In the genomic region with DNA sequence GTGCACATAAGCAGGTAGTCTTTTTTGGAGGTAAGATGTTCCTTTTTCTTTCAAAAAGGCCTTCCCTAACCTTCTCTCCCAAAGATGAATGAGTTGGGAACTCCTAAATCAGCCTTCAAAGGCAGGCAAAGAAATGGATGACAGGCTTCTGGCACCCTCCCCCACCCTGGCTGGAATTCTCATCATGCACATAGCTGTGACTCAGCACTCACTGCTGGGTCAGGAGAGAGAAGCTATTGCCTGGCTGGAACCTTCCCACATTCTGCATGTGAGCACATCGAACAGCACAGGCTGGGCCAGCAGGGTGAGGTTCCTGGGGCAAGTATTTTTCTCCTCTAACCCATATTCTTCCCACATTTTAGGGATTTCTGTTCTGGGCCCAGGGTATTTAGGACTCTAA, we compare ENCODE assay signal across 9 mouse cellular contexts. TPM values are rescaled to one million over a fixed set of nuclear protein-coding genes. Genes with fewer than 3 reads are reported as not detected.
DNase-seq lines count a peak whose midpoint lies in the region; ATAC-seq and TF ChIP-seq lines count a peak whose summit lies in the region.
"Had no signal": no experiment of that assay in that cellular context is flagged by ENCODE, and none has a peak within 500 bp of the region (broad histone marks: within the 10 kb centered on the region; RNA-seq: fewer than 3 reads in every experiment).

No protein-coding gene starts in this region.

- H3K36me3 ChIP-seq in hindbrain, embryonic 15.5 days = peaks cover 3% of the 10 kb centered on the region
- H3K36me3 ChIP-seq in hindbrain, embryonic 14.5 days (replicated peaks; ENCODE audit: control insufficient read depth, insufficient read depth) = no peaks in the 10 kb centered on the region
- peaks cover 2 to 13% of the 10 kb centered on the region in 2 experiments; a peak in 2 of 4 replicates for H3K36me3 ChIP-seq in MEL (ENCODE audit: control insufficient read depth in 1 of 2, insufficient read depth in 2 of 2, low read length in 2 of 2)
- no peaks in the 10 kb centered on the region for H3K36me3 ChIP-seq in liver, embryonic 13.5 days
- H3K36me3 ChIP-seq: liver, embryonic 15.5 days had no signal

- H3K4me2 ChIP-seq in hindbrain, embryonic 15.5 days = no peak overlapping the region
- H3K4me2 ChIP-seq in hindbrain, embryonic 14.5 days (replicated peaks) = no peak overlapping the region
- no peak overlapping the region for H3K4me2 ChIP-seq in liver, embryonic 13.5 days
- H3K4me2 ChIP-seq: liver, embryonic 15.5 days had no signal

- no peaks in the 10 kb centered on the region for H3K9me3 ChIP-seq in hindbrain, embryonic 15.5 days
- H3K9me3 ChIP-seq in hindbrain, embryonic 14.5 days (ENCODE audit: control insufficient read depth, low read length) = no peaks in the 10 kb centered on the region
- H3K9me3 ChIP-seq in MEL (replicated peaks; ENCODE audit: insufficient read depth, low read length) = no peaks in the 10 kb centered on the region
- H3K9me3 ChIP-seq in liver, embryonic 13.5 days (replicated peaks) = no peaks in the 10 kb centered on the region
- H3K9me3 ChIP-seq: liver, embryonic 15.5 days had no signal

- no peak overlapping the region for H3K4me3 ChIP-seq in hindbrain, embryonic 15.5 days
- H3K4me3 ChIP-seq in hindbrain, embryonic 14.5 days (replicated peaks; ENCODE audit: low read length) = no peak overlapping the region
- H3K4me3 ChIP-seq in MEL (ENCODE audit: control insufficient read depth in 1 of 2, insufficient read depth in 1 of 2, low read depth in 2 of 2, low read length in 2 of 2) = no peak overlapping the region
- no peak overlapping the region for H3K4me3 ChIP-seq in liver, embryonic 13.5 days (replicated peaks)
- H3K4me3 ChIP-seq: liver, embryonic 15.5 days had no signal

- TF ChIP-seq CTCF in MEL (IDR thresholded peaks at IDR 0.05 in 2 of 3, conservative IDR thresholded peaks at IDR 0.05 in 1 of 3; ENCODE audit: control insufficient read depth in 1 of 3, insufficient read depth in 1 of 3, low read depth in 2 of 3, low read length in 3 of 3, poor library complexity in 1 of 3, severe bottlenecking in 1 of 3) = no peak

- no peak for DNase-seq in hindbrain, embryonic 14.5 days (ENCODE audit: low spot score)
- no peak for DNase-seq in MEL (ENCODE audit: low read depth, low spot score)
- peak; percentile 15 for DNase-seq in c-Kit-negative CD71-positive TER-119-positive erythroid progenitor cells, embryonic 14.5 days (ENCODE audit: low read depth, low spot score)
- peak; percentile 47 to 56 for DNase-seq in heart, postnatal 10 days
- DNase-seq in liver, embryonic 13.5 days = no peak
- DNase-seq in thymus, postnatal 0 days (ENCODE audit: low spot score) = no peak

- H3K27me3 ChIP-seq in hindbrain, embryonic 15.5 days = no peaks in the 10 kb centered on the region
- no peaks in the 10 kb centered on the region for H3K27me3 ChIP-seq in hindbrain, embryonic 14.5 days (ENCODE audit: control insufficient read depth, insufficient read depth, low read length)
- H3K27me3 ChIP-seq in MEL (ENCODE audit: control insufficient read depth in 1 of 2, insufficient read depth in 2 of 2, low read length in 2 of 2) = no peaks in the 10 kb centered on the region
- H3K27me3 ChIP-seq in liver, embryonic 13.5 days = no peaks in the 10 kb centered on the region
- H3K27me3 ChIP-seq: liver, embryonic 15.5 days had no signal

- H3K9ac ChIP-seq in hindbrain, embryonic 15.5 days = no peak overlapping the region
- no peak overlapping the region for H3K9ac ChIP-seq in hindbrain, embryonic 14.5 days
- H3K9ac ChIP-seq in MEL (ENCODE audit: control insufficient read depth, low read depth, low read length, poor library complexity, severe bottlenecking) = no peak overlapping the region
- H3K9ac ChIP-seq in liver, embryonic 13.5 days = no peak overlapping the region
- H3K9ac ChIP-seq: liver, embryonic 15.5 days had no signal

- H3K4me1 ChIP-seq in hindbrain, embryonic 15.5 days (replicated peaks) = no peaks in the 10 kb centered on the region
- no peaks in the 10 kb centered on the region for H3K4me1 ChIP-seq in hindbrain, embryonic 14.5 days (replicated peaks; ENCODE audit: control insufficient read depth, insufficient read depth, low read length)
- peaks cover 13 to 15% of the 10 kb centered on the region in 2 experiments; a peak in 3 of 4 replicates for H3K4me1 ChIP-seq in MEL (ENCODE audit: control insufficient read depth in 1 of 2, insufficient read depth in 2 of 2, low read length in 2 of 2)
- H3K4me1 ChIP-seq in liver, embryonic 13.5 days (replicated peaks) = peaks cover 21% of the 10 kb centered on the region

- WGBS in hindbrain, embryonic 15.5 days = 57% methylated on average over 1 of the region's 1 CpGs
- 68% methylated on average over 1 of the region's 1 CpGs for WGBS in hindbrain, embryonic 14.5 days
- WGBS in liver, embryonic 13.5 days (ENCODE audit: insufficient replicate concordance) = 59% methylated on average over 1 of the region's 1 CpGs

- ATAC-seq in hindbrain, embryonic 15.5 days (ENCODE audit: low FRiP score, low read depth) = 0 out of 2 replicates have a peak, but pooled peaks have one; percentile 45
- ATAC-seq in hindbrain, embryonic 14.5 days (ENCODE audit: low FRiP score) = no peak
- peak; percentile 75 for ATAC-seq in liver, embryonic 13.5 days (ENCODE audit: low read depth)
- ATAC-seq in granulocyte monocyte progenitor cell, adult 5-6 weeks (replicated peaks; ENCODE audit: poor library complexity, severe bottlenecking) = no peak

- intact Hi-C loops in heart, postnatal 10 days (cut with DNase I) = no loop called here

- no peak for TF ChIP-seq EP300 in MEL (IDR thresholded peaks at IDR 0.05; ENCODE audit: low read depth in 1 of 2, low read length in 2 of 2)

- TF ChIP-seq RAD21 in MEL (IDR thresholded peaks at IDR 0.05; ENCODE audit: low read depth, low read length) = no peak

- H3K27ac ChIP-seq in hindbrain, embryonic 15.5 days (replicated peaks) = no peak overlapping the region
- H3K27ac ChIP-seq in hindbrain, embryonic 14.5 days = no peak overlapping the region
- H3K27ac ChIP-seq in MEL (ENCODE audit: control insufficient read depth, low read depth, low read length) = no peak overlapping the region
- no peak overlapping the region for H3K27ac ChIP-seq in liver, embryonic 13.5 days
- H3K27ac ChIP-seq: liver, embryonic 15.5 days had no signal

- no peaks in the 10 kb centered on the region for H3K79me2 ChIP-seq in MEL (ENCODE audit: control insufficient read depth, insufficient read depth, low read length, poor library complexity)

- no peak for TF ChIP-seq POLR2A in MEL (IDR thresholded peaks at IDR 0.05; ENCODE audit: control insufficient read depth in 1 of 2, insufficient read depth in 1 of 2, low read depth in 1 of 2, low read length in 2 of 2, poor library complexity in 1 of 2)

TF ChIP-seq in MEL, 35 proteins besides CTCF, POLR2A, EP300 and RAD21:
- TF ChIP-seq ETS1 (IDR thresholded peaks at IDR 0.05; ENCODE audit: low read depth, low read length) (peak; percentile 30; the same call in 1 of the 2 replicates), JUND (IDR thresholded peaks at IDR 0.05; ENCODE audit: low read depth, low read length) (no peak)

RNA-seq across cellular contexts. Expression of gene Cd46, which starts 58.1 kb away (rescaled TPM):
- 1.4 and 2.0 TPM in 2 replicates for polyA plus RNA-seq in hindbrain, embryonic 15.5 days (2015; fragmentation: Nextera tagmentation; extraction: Ambion mirVana)
- 0.99 and 1.7 TPM in 2 replicates for polyA plus RNA-seq in hindbrain, embryonic 14.5 days (2014; fragmentation: Nextera tagmentation; extraction: Ambion mirVana)
- 0.50 and 0.65 TPM in 2 replicates for total RNA-seq in MEL (2012; rRNA removed)
- 1 to 10 TPM in 1 of 2 experiments, not detected in 1; 1.3 TPM for polyA plus RNA-seq in MEL (2012; ENCODE audit: insufficient read depth in 1 of 2, insufficient read length in 2 of 2, low read depth in 1 of 2, low replicate concordance in 2 of 2, missing spikeins in 1 of 2)
- 1 to 10 TPM; 1.7 TPM for total RNA-seq in heart, postnatal 10 days (2021)
- 0.76 and 0.94 TPM in 2 replicates for polyA plus RNA-seq in liver, embryonic 13.5 days (2015; fragmentation: Nextera tagmentation; extraction: Ambion mirVana)
- polyA plus RNA-seq in thymus, postnatal 0 days (2015; fragmentation: Nextera tagmentation; extraction: Ambion mirVana) = 1.4 and 1.9 TPM in 2 replicates
- 0.66 and 1.6 TPM in 2 replicates for total RNA-seq in granulocyte monocyte progenitor cell, adult 5-6 weeks (2014; fragmentation: Nextera tagmentation)
- 0.88 and 0.95 TPM in 2 replicates for total RNA-seq in granulocyte monocyte progenitor cell, adult 5-6 weeks (2017)

Comparison
In these comparisons a context has a peak if more than half of its experiments do, and no peak if none do; other contexts are left out.
1. ATAC-seq: peak in hindbrain, embryonic 15.5 days (single experiment) and liver, embryonic 13.5 days (single experiment); none in hindbrain, embryonic 14.5 days (single experiment) and granulocyte monocyte progenitor cell, adult 5-6 weeks (single experiment).
2. DNase-seq: peak in c-Kit-negative CD71-positive TER-119-positive erythroid progenitor cells, embryonic 14.5 days (single experiment) and heart, postnatal 10 days (2 of 2); none in hindbrain, embryonic 14.5 days (single experiment), MEL (single experiment), liver, embryonic 13.5 days (single experiment) and thymus, postnatal 0 days (single experiment).